Mouse (Mus musculus) kidney, adult 2 months (tissue): Measurements from ENCODE around the gene Ulk1.

Experiments used
- CTCF ChIP-seq: fragments of 200-500 bp; conservative IDR thresholded peaks from 2 replicates; pipeline ENCODE4 v1.5.1; 2011; ENCODE audit warnings: low read depth, mild to moderate bottlenecking, control low read depth, low read length, moderate library complexity, mixed read lengths; ENCODE audit not compliant: insufficient read depth, insufficient read length
- POLR2A ChIP-seq: fragments of 200-500 bp; IDR thresholded peaks from one replicate; pipeline ENCODE4 v1.6.1; 2011; ENCODE audit warnings: low read depth, low read length, control low read depth

DNA sequence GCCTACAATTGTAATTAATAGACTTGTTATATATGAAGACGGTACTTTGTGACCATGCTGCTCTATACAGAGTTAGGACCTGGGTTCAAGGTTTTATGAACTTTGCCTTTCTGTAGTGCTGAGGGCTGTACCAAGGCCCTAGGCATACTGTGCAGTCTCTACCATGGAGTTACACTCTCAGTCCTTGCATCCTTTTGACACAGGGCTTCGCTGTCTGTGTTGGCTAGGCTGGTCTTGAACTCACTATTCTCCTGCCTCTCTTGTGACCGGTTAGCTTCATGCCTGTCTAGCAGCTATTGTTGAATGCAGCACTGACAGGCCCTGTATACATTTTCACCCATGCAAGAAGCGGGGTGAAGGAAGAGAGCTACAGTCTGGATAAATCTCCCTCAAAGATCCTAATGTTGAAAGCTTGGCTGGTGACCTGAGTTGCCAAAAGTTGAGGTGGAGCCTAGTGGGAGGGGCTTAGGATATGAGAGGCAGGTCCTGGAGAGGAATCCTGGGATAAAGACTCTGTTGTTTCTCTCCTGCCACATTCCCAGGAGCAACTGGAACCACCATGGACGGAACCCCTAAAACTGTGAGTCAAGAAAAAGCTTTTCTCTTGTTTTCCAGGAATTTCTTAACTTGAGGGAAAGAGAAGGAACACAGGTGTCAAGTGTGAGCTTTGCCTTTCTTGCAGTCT, 21.3 kb upstream of the Ulk1 start:
- TF ChIP-seq CTCF (no peak), POLR2A (no peak)
